Mouse (Mus musculus) Patski (cell line): ENCODE measurements at regions not wholly inside any gene's neighbourhood (a gene's known extent, or its start where the extent isn't known, plus 50 kb on each side); places are given as distances from the start of the nearest gene placed in this dataset.

Experiments
- ATAC-seq: fragments of 100-300 bp; one replicate; pipeline ENCODE4 v1.8.0; 2021
- CTCF ChIA-PET: fragments of 350-600 bp; sonication (Branson Sonifier 250); formaldehyde crosslinking; loops from one replicate; lab custom pipeline; 2022; ENCODE audit warnings: inconsistent platforms; lab: Charles Lee
- POLR2A ChIA-PET: fragments of 350-600 bp; sonication (Branson Sonifier 250); formaldehyde crosslinking; loops from one replicate; lab custom pipeline; 2022; ENCODE audit warnings: antibody characterized with exemption, inconsistent platforms; lab: Charles Lee
- DNase-seq: peaks from one replicate; pipeline ENCODE4 v3.0.0-alpha.2; 2011; ENCODE audit warnings: low read depth, low spot score
- H3K27me3 ChIP-seq: fragments of 371-371 bp; one replicate; pipeline ENCODE4 v1.5.1; 2021
- CTCF ChIP-seq: fragments of 100-300 bp; IDR thresholded peaks from one replicate; pipeline ENCODE4 v1.5.1; 2021
- in situ Hi-C: fragments of 300-500 bp; cut with MboI; formaldehyde crosslinking; loops from 3 replicates; pipeline ENCODE4 v1.11.1; 2018; ENCODE audit warnings: low pct_unique_long_range_greater_than_20kb, mixed read lengths

- ChIA-PET POLR2A (no interaction called here), CTCF (no interaction called here)
- in situ Hi-C loops: no loop called here
- no peak for ATAC-seq
- no peak for TF ChIP-seq CTCF
- no peaks in the 10 kb centered on the region for H3K27me3 ChIP-seq
- no peak for DNase-seq
These were observed 77.5 kb downstream of the Nufip1 start for GRCm38 (mm10) chr14:76188105-76188645.

GRCm38 (mm10) chr14:76195324-76195723 lies 84.6 kb downstream of the Nufip1 start:
- ATAC-seq: no peak
- in situ Hi-C loops: no loop called here

GRCm38 (mm10) chr14:76197357-76197756 lies 86.7 kb downstream of the Nufip1 start:
- ChIA-PET POLR2A (no interaction called here), CTCF (no interaction called here)
- no peak for TF ChIP-seq CTCF
- no peaks in the 10 kb centered on the region for H3K27me3 ChIP-seq
- in situ Hi-C loops: no loop called here
- ATAC-seq: no peak
- DNase-seq: no peak

More at GRCm38 (mm10) chr14:76195324-76195723, 84.6 kb downstream of the Nufip1 start:
- no peak for TF ChIP-seq CTCF
- ChIA-PET POLR2A (no interaction called here), CTCF (no interaction called here)
- no peaks in the 10 kb centered on the region for H3K27me3 ChIP-seq
- no peak for DNase-seq

DNA sequence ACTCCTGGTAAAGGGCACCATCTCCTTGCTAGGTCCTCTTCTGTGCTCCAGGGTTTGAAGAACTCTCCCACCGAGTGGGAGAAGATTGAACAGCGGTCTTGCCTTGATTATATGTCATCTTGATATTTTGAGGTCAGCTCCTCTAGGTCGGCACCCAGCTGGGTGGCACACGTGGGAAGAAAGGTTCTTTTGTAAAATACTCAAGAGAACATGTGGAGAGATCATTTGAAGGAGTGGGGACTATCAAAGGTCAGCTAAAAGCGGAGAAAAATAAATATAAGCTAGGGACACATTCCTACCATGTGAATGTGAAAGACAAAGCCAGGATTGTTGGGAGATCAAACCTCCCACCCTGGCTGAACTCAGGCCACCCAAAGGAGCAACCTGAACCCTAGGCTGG lies 87.7 kb downstream of the Nufip1 start:
- no peaks in the 10 kb centered on the region for H3K27me3 ChIP-seq
- ATAC-seq: no peak
- DNase-seq: no peak
- TF ChIP-seq CTCF: no peak
- ChIA-PET CTCF (no interaction called here), POLR2A (no interaction called here)
- in situ Hi-C loops: no loop called here

- no peak for TF ChIP-seq CTCF
- ATAC-seq: no peak
- no peak for DNase-seq
- POLR2A ChIA-PET: no interaction called here
- in situ Hi-C loops: no loop called here
- CTCF ChIA-PET: no interaction called here
- no peaks in the 10 kb centered on the region for H3K27me3 ChIP-seq
These were observed 91.9 kb downstream of the Nufip1 start for GRCm38 (mm10) chr14:76202595-76202994.

DNA sequence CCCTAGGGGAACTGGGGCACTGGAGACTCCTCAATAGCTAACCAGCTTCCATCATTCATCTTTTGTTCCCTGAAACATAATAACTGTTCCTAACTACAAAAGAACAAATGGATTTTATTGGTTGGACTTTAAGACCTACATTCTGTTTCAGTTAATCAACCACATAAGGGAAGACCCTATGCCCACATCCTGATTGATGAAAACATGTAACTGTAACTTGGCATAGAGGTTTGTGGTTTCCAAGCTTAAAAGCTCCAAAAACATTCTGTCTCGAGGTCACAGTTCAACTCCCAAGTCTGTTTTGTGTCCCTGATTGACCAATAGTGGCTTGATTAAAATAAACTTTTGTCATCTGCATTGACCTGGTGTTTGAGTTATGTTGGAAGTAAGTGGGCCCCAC lies 92.4 kb downstream of the Nufip1 start:
- in situ Hi-C loops: no loop called here
- no peaks in the 10 kb centered on the region for H3K27me3 ChIP-seq
- no peak for TF ChIP-seq CTCF
- ChIA-PET CTCF (no interaction called here), POLR2A (no interaction called here)
- DNase-seq (no peak), ATAC-seq (no peak)

- no peak for TF ChIP-seq CTCF
- CTCF ChIA-PET: interaction anchor here (0.8 kb wide), 1 partner anchor 10 kb away, joined by 4 read pairs; no protein-coding TSS in a partner anchor
- in situ Hi-C loops: no loop called here
These were observed 105.9 kb downstream of the Nufip1 start for GRCm38 (mm10) chr14:76216446-76217177.

DNA sequence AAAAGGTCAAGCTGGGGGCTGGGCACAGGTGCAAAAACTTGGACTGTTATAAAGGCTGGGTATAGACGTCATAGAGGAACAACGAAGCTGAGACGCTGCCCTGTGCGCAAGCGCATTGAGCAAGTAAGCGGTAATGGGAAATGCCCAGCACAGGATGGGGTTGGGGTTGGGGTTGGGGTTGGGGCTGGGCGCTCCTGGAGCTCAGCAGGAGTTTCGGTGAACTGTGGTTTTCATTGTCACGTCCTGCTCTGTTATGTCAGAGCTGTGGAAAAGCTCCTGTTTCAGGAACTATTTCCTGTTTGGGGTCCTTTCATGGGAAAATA lies 106.4 kb downstream of the Nufip1 start:
- ATAC-seq: no peak
- ChIA-PET CTCF (interaction anchor here (1.1 kb wide), 1 partner anchor 196 kb away, joined by 3 read pairs; no protein-coding TSS in a partner anchor), POLR2A (no interaction called here)
- no peak for TF ChIP-seq CTCF
- peaks cover 7% of the 10 kb centered on the region for H3K27me3 ChIP-seq
- in situ Hi-C loops: no loop called here
- no peak for DNase-seq

More at GRCm38 (mm10) chr14:76216446-76217177, 105.9 kb downstream of the Nufip1 start:
- no peak for DNase-seq
- POLR2A ChIA-PET: no interaction called here
- H3K27me3 ChIP-seq: peaks cover 7% of the 10 kb centered on the region
- ATAC-seq: no peak

DNA sequence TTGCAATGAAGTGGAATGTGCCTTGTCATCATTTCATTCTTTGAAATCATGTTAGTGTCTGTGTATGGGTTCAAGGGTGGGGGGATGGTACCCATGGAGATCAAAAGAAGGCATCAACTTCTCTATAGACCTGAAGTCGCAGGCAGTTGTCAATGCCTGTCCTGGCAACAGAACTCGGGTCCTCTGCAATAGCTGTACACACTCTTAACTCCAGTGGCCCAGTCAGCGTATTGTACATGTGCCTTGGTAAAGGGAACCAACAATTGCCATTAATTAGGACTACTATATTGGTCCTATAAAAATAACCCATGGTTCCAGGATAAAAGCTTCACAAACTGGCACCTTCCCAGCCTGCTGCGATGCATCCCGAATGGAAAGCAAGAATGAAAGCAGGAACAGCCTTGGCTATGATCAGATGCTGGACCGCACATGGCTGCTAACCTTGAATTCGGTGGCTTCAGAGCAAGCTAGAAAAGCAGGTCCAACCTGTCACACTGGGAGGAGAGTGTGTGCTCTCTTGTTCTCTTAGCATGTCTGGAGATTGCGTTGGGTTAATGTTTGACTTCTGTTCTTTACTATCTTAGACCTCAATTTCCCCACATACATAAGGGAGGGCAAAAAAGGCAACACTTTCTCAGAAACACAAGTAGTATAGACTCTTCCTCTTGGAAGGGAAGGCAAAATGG lies 107.0 kb downstream of the Nufip1 start:
- TF ChIP-seq CTCF: no peak
- in situ Hi-C loops: no loop called here
- ChIA-PET POLR2A (no interaction called here), CTCF (interaction anchor here (1.1 kb wide), 1 partner anchor 196 kb away, joined by 3 read pairs; no protein-coding TSS in a partner anchor)
- ATAC-seq (no peak), DNase-seq (no peak)
- H3K27me3 ChIP-seq: peaks cover 7% of the 10 kb centered on the region

DNA sequence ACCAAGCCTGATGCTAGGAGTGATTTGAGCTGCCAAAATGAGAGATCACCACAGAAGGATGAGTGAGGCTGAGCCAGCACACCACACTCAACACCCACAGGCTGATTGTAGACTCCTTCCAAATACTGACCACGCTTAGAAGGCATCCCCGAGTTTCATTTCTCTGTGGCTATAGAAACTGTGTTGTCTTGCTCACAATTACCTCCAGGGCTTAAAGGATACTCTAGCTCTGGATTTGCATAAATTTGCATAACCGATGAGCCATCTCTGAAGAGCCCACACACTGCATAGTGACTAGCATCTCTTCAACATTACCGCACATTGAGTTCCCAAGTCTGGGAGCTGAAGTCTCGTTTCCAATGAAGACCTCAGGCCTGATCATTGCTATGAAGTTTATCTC lies 110.3 kb downstream of the Nufip1 start:
- H3K27me3 ChIP-seq: no peaks in the 10 kb centered on the region
- no peak for DNase-seq
- ATAC-seq: no peak
- in situ Hi-C loops: no loop called here
- no peak for TF ChIP-seq CTCF
- POLR2A ChIA-PET: no interaction called here
- CTCF ChIA-PET: no interaction called here
